ENCODE assay signal across 9 mouse cellular contexts in the genomic region with DNA sequence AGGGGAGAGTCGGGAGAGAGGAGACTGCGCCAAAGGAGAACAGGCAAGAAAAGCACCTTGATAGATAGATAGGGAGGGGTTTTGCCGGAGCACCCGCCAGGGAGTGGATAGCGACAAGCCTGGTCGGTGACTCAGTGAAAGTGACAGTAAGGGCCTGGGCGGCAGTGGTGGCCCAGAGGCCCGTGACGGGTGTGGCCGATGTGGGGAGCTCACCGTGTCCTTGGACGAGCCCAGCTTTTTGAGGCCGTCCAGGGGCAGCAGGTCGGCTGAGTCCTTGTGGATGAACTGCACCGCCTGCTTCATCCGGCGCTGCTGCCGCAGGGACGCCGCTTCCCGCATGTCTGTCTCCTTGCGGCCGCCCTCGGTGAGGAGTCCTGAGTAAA. TPM values are rescaled to one million over a fixed set of nuclear protein-coding genes. Genes with fewer than 3 reads are reported as not detected.
DNase-seq lines count a peak whose midpoint lies in the region; ATAC-seq and TF ChIP-seq lines count a peak whose summit lies in the region.
"Had no signal": no experiment of that assay in that cellular context is flagged by ENCODE, and none has a peak within 500 bp of the region (broad histone marks: within the 10 kb centered on the region; RNA-seq: fewer than 3 reads in every experiment).

No protein-coding gene starts in this region.

- peak; percentile 80 for DNase-seq in heart, embryonic 10.5 days (ENCODE audit: low spot score)
- no peak for DNase-seq in heart, adult 8-10 months (ENCODE audit: low spot score)
- DNase-seq in left cerebral cortex, adult 9 months (ENCODE audit: low spot score in 2 of 2): no peak
- DNase-seq in retina, postnatal 1 day: no peak

- peak overlapping the region; percentile 95 for H3K4me2 ChIP-seq in limb, embryonic 13.5 days (replicated peaks)
- peak overlapping the region; percentile 99 for H3K4me2 ChIP-seq in neural tube, embryonic 15.5 days

- TF ChIP-seq CTCF in E14TG2a.4 (conservative IDR thresholded peaks at IDR 0.05; ENCODE audit: low read length): no peak

- H3K9ac ChIP-seq in limb, embryonic 13.5 days: peak overlapping the region; percentile 61
- H3K9ac ChIP-seq in neural tube, embryonic 15.5 days (replicated peaks): peak overlapping the region; percentile 53

- H3K27ac ChIP-seq in heart, embryonic 10.5 days: peak overlapping the region; percentile 37
- H3K27ac ChIP-seq in limb, embryonic 13.5 days: no peak overlapping the region
- no peak overlapping the region for H3K27ac ChIP-seq in neural tube, embryonic 15.5 days (replicated peaks)

- H3K4me3 ChIP-seq in heart, embryonic 10.5 days: peak overlapping the region; percentile 66
- H3K4me3 ChIP-seq in E14TG2a.4 (replicated peaks; ENCODE audit: low read length): peak overlapping the region; percentile 81
- H3K4me3 ChIP-seq in erythroblast, embryonic 14.5 days (replicated peaks): peak overlapping the region; percentile 67
- H3K4me3 ChIP-seq in limb, embryonic 13.5 days: peak overlapping the region; percentile 52
- H3K4me3 ChIP-seq in neural tube, embryonic 15.5 days (replicated peaks): peak overlapping the region; percentile 66

- peaks cover 67% of the 10 kb centered on the region for H3K27me3 ChIP-seq in heart, embryonic 10.5 days (ENCODE audit: insufficient read depth, poor library complexity, severe bottlenecking)
- peaks cover 62% of the 10 kb centered on the region for H3K27me3 ChIP-seq in E14TG2a.4 (ENCODE audit: insufficient read depth, low read length)
- peaks cover 80% of the 10 kb centered on the region for H3K27me3 ChIP-seq in erythroblast, embryonic 14.5 days (ENCODE audit: control insufficient read depth)
- peaks cover 74% of the 10 kb centered on the region for H3K27me3 ChIP-seq in limb, embryonic 13.5 days
- peaks cover 33% of the 10 kb centered on the region for H3K27me3 ChIP-seq in neural tube, embryonic 15.5 days (replicated peaks)

- no peaks in the 10 kb centered on the region for H3K36me3 ChIP-seq in heart, embryonic 10.5 days
- no peaks in the 10 kb centered on the region for H3K36me3 ChIP-seq in E14TG2a.4 (ENCODE audit: insufficient read depth, low read length)
- H3K36me3 ChIP-seq in erythroblast, embryonic 14.5 days (ENCODE audit: control insufficient read depth): no peaks in the 10 kb centered on the region
- H3K36me3 ChIP-seq in limb, embryonic 13.5 days: no peaks in the 10 kb centered on the region
- H3K36me3 ChIP-seq in neural tube, embryonic 15.5 days: no peaks in the 10 kb centered on the region

- no peaks in the 10 kb centered on the region for H3K9me3 ChIP-seq in heart, embryonic 10.5 days
- H3K9me3 ChIP-seq in E14TG2a.4 (ENCODE audit: low read length): peaks cover 5% of the 10 kb centered on the region; the same call in 1 of the 2 replicates
- peaks cover 4% of the 10 kb centered on the region for H3K9me3 ChIP-seq in erythroblast, embryonic 14.5 days (ENCODE audit: control insufficient read depth, low read length)
- H3K9me3 ChIP-seq in limb, embryonic 13.5 days: no peaks in the 10 kb centered on the region
- H3K9me3 ChIP-seq in neural tube, embryonic 15.5 days (replicated peaks): no peaks in the 10 kb centered on the region

- ATAC-seq in limb, embryonic 13.5 days (ENCODE audit: low FRiP score, low read depth): peak; percentile 25; the same call in 1 of the 2 replicates
- ATAC-seq in neural tube, embryonic 15.5 days (ENCODE audit: low FRiP score): peak; percentile 76

- 2% methylated on average over 24 of the region's 24 CpGs for WGBS in heart, embryonic 10.5 days
- 1% methylated on average over 24 of the region's 24 CpGs for WGBS in limb, embryonic 13.5 days
- under 1% methylated on average over 24 of the region's 24 CpGs for WGBS in neural tube, embryonic 15.5 days

- H3K4me1 ChIP-seq in heart, embryonic 10.5 days: peaks cover 12% of the 10 kb centered on the region
- peaks cover 18% of the 10 kb centered on the region; the same call in 1 of the 2 replicates for H3K4me1 ChIP-seq in E14TG2a.4 (replicated peaks; ENCODE audit: low read depth, low read length)
- peaks cover 20% of the 10 kb centered on the region for H3K4me1 ChIP-seq in erythroblast, embryonic 14.5 days (ENCODE audit: control insufficient read depth)
- peaks cover 23% of the 10 kb centered on the region for H3K4me1 ChIP-seq in limb, embryonic 13.5 days
- peaks cover 18% of the 10 kb centered on the region for H3K4me1 ChIP-seq in neural tube, embryonic 15.5 days

RNA-seq across cellular contexts. Expression of gene Nrip3, which starts 0.7 kb away (rescaled TPM):
- 0.24 and 1.3 TPM in 2 replicates for polyA plus RNA-seq in heart, embryonic 10.5 days (2016; fragmentation: Nextera tagmentation; extraction: Ambion mirVana)
- under 1 TPM; 0.09 to 0.25 (median 0.19) TPM for total RNA-seq in heart, adult 8-10 months (2022)
- polyA plus RNA-seq in erythroblast, embryonic 14.5 days (2012): 0.05 and 0.48 TPM in 2 replicates
- 0.49 and 0.73 TPM in 2 replicates for polyA plus RNA-seq in limb, embryonic 13.5 days (2015; fragmentation: Nextera tagmentation; extraction: Ambion mirVana)
- polyA plus RNA-seq in neural tube, embryonic 15.5 days (2015; fragmentation: Nextera tagmentation; extraction: Ambion mirVana): 12.7 and 14.1 TPM in 2 replicates

RNA-seq across cellular contexts. Expression of gene Tmem9b, which starts 28.4 kb away (rescaled TPM):
- 45.9 and 58.4 TPM in 2 replicates for polyA plus RNA-seq in heart, embryonic 10.5 days (2016; fragmentation: Nextera tagmentation; extraction: Ambion mirVana)
- total RNA-seq in heart, adult 8-10 months (2022): 10 to 100 TPM; 30.1 to 35.1 (median 31.0) TPM
- 0.19 and 0.51 TPM in 2 replicates for polyA plus RNA-seq in erythroblast, embryonic 14.5 days (2012)
- polyA plus RNA-seq in limb, embryonic 13.5 days (2015; fragmentation: Nextera tagmentation; extraction: Ambion mirVana): 46.8 and 47.8 TPM in 2 replicates
- 125 and 134 TPM in 2 replicates for polyA plus RNA-seq in neural tube, embryonic 15.5 days (2015; fragmentation: Nextera tagmentation; extraction: Ambion mirVana)

RNA-seq across cellular contexts. Expression of gene Ascl3, which starts 49.6 kb away (rescaled TPM):
- not detected in 2 replicates for polyA plus RNA-seq in heart, embryonic 10.5 days (2016; fragmentation: Nextera tagmentation; extraction: Ambion mirVana)
- total RNA-seq in heart, adult 8-10 months (2022): not detected
- 0.11 and 0.28 TPM in 2 replicates for polyA plus RNA-seq in erythroblast, embryonic 14.5 days (2012)
- polyA plus RNA-seq in limb, embryonic 13.5 days (2015; fragmentation: Nextera tagmentation; extraction: Ambion mirVana): not detected in 2 replicates
- 0.23 TPM in 1 of 2 replicates, not detected in the other for polyA plus RNA-seq in neural tube, embryonic 15.5 days (2015; fragmentation: Nextera tagmentation; extraction: Ambion mirVana)
- total RNA-seq: left cerebral cortex, adult 8-10 months had no signal

RNA-seq across cellular contexts. Expression of gene BC051019, which starts 57.4 kb away (rescaled TPM):
- 0.11 TPM in 1 of 2 replicates, not detected in the other for polyA plus RNA-seq in heart, embryonic 10.5 days (2016; fragmentation: Nextera tagmentation; extraction: Ambion mirVana)
- not detected for total RNA-seq in heart, adult 8-10 months (2022)
- polyA plus RNA-seq in erythroblast, embryonic 14.5 days (2012): not detected in 2 replicates
- 0.19 TPM in 2 replicates for polyA plus RNA-seq in limb, embryonic 13.5 days (2015; fragmentation: Nextera tagmentation; extraction: Ambion mirVana)
- polyA plus RNA-seq in neural tube, embryonic 15.5 days (2015; fragmentation: Nextera tagmentation; extraction: Ambion mirVana): not detected in 2 replicates
- total RNA-seq: left cerebral cortex, adult 8-10 months had no signal

Comparison
In these comparisons a context has a peak if more than half of its experiments do, and no peak if none do; other contexts are left out.
1. RNA of gene Tmem9b, which starts 28.4 kb away (polyA plus RNA-seq): 125 to 134 TPM in neural tube, embryonic 15.5 days, 46.8 to 47.8 TPM in limb, embryonic 13.5 days and 45.9 to 58.4 TPM in heart, embryonic 10.5 days; 0.19 to 0.51 TPM in erythroblast, embryonic 14.5 days; every median in the first group is over 10 times any median in the second.
2. Peak in every context shown above with its lines, with median percentiles within 50 percentile points of each other: H3K4me3 ChIP-seq.